Mouse (Mus musculus): Measurements from ENCODE around the gene Spem1.

DNA sequence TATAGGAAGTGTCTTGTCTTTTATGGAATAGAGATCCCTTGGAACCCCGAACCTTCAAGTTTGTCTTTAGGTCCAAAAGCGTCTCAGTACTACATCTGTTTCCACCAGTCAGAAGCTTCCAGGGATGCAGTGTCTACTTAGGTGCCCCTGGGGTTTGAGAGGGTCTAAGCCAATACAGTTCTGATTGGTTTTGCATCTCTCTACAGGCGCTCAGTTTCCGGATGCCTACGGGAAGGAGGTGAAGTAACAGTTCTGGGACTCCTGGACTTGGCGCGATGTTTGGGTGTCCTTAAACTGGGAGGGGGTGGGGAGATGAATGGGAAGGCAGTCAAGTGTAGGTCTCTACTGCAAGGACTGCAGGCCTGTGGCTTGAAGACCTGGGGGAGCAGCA, 16.7 kb upstream of the Spem1 start:
- TF ChIP-seq POLR2A (IDR thresholded peaks at IDR 0.05; ENCODE audit: control insufficient read depth, low read depth, low read length) (no peak), CTCF (IDR thresholded peaks at IDR 0.05; ENCODE audit: control insufficient read depth, insufficient read depth, insufficient replicate concordance, low read depth, low read length) (no peak)
